ENCODE assay signal across 13 mouse cellular contexts in the genomic region with DNA sequence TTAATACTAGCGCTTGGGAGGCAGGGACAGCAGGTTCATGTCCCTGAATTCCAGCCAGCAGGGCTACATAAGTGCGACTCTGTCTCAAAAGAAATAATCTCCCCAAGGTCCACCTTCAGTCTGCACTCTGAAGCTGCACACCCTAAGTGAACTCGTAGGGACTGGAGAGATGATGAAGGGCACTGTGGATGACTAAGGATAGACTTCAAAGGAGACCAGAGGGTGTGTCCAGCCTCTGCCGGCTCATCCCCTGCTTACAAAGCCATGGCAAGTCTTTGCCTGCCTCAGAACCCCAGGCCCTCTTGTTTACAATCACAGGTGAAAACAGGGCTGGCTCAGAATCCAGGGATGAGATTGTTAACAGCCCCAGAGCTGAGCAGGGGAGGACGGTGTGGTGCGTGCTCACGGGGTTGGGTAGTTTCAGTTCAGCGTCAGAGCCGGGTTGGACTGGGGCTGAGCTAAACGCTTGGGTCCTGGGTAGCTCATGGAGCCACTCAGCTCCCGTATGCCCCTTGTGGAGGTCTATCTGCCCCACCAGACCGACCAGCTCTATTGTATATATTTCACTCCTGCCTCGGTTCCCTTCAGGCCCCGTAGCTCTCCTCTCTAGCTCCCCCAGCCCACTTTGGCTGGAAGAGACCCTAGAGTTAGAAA. TPM values are rescaled to one million over a fixed set of nuclear protein-coding genes. Genes with fewer than 3 reads are reported as not detected.
DNase-seq lines count a peak whose midpoint lies in the region; ATAC-seq and TF ChIP-seq lines count a peak whose summit lies in the region.
"Had no signal": no experiment of that assay in that cellular context is flagged by ENCODE, and none has a peak within 500 bp of the region (broad histone marks: within the 10 kb centered on the region; RNA-seq: fewer than 3 reads in every experiment).

No protein-coding gene starts in this region.

- H3K27me3 ChIP-seq in kidney, postnatal 0 days (ENCODE audit: insufficient read depth, low read length) = no peaks in the 10 kb centered on the region
- no peaks in the 10 kb centered on the region for H3K27me3 ChIP-seq in intestine, embryonic 15.5 days (replicated peaks)

- 26% methylated on average over 14 of the region's 14 CpGs for WGBS in kidney, postnatal 0 days
- WGBS in intestine, embryonic 15.5 days = 26% methylated on average over 14 of the region's 14 CpGs

- no peak overlapping the region for H3K27ac ChIP-seq in kidney, postnatal 0 days
- no peak overlapping the region for H3K27ac ChIP-seq in intestine, embryonic 15.5 days
- H3K27ac ChIP-seq: hindbrain, embryonic 10.5 days had no signal

- no peak for ATAC-seq in kidney, postnatal 0 days (replicated peaks; ENCODE audit: low FRiP score, low read depth)
- ATAC-seq in intestine, embryonic 15.5 days = 0 out of 2 replicates have a peak, but pooled peaks have one; percentile 50
- ATAC-seq in megakaryocyte, adult 5-6 weeks (ENCODE audit: poor library complexity, severe bottlenecking) = peak; percentile 15; the same call in 1 of the 2 replicates

- TF ChIP-seq CTCF in kidney, postnatal 0 days (IDR thresholded peaks at IDR 0.05; ENCODE audit: low read depth) = 0 out of 2 replicates have a peak, but pooled peaks have one; percentile 8

- H3K36me3 ChIP-seq in kidney, postnatal 0 days (ENCODE audit: insufficient read depth, low read length) = no peaks in the 10 kb centered on the region
- no peaks in the 10 kb centered on the region for H3K36me3 ChIP-seq in intestine, embryonic 15.5 days
- H3K36me3 ChIP-seq: G1E; hindbrain, embryonic 10.5 days had no signal

- no peak overlapping the region; the same call in 1 of the 2 replicates for H3K4me2 ChIP-seq in kidney, postnatal 0 days (ENCODE audit: low read length)
- peak overlapping the region; percentile 42 for H3K4me2 ChIP-seq in intestine, embryonic 15.5 days (replicated peaks)

- H3K9me3 ChIP-seq in kidney, postnatal 0 days (replicated peaks; ENCODE audit: low read length) = no peaks in the 10 kb centered on the region
- H3K9me3 ChIP-seq in intestine, embryonic 15.5 days = no peaks in the 10 kb centered on the region
- H3K9me3 ChIP-seq: G1E; hindbrain, embryonic 10.5 days had no signal

- peak; percentile 61 for DNase-seq in adrenal gland, postnatal 14 days
- no peak for DNase-seq in adrenal gland, adult 8-10 months
- DNase-seq in kidney, postnatal 0 days (ENCODE audit: low spot score) = no peak
- no peak for DNase-seq in kidney, postnatal 10 days
- no peak for DNase-seq in cerebellum, adult 18-20 months
- DNase-seq in c-Kit-positive CD71-positive TER-119-positive erythroid progenitor cells, embryonic 14.5 days (ENCODE audit: low spot score) = no peak
- DNase-seq: cerebellum, adult 8-10 months; kidney, adult 9 months had no signal

- H3K9ac ChIP-seq in kidney, postnatal 0 days (ENCODE audit: low read depth, low read length) = no peak overlapping the region
- H3K9ac ChIP-seq in intestine, embryonic 15.5 days = no peak overlapping the region

- H3K4me3 ChIP-seq in kidney, postnatal 0 days (replicated peaks; ENCODE audit: low read depth, low read length) = no peak overlapping the region
- H3K4me3 ChIP-seq in intestine, embryonic 15.5 days (replicated peaks) = no peak overlapping the region
- H3K4me3 ChIP-seq: hindbrain, embryonic 10.5 days had no signal

- H3K4me1 ChIP-seq in kidney, postnatal 0 days (replicated peaks; ENCODE audit: insufficient read depth, low read length) = no peaks in the 10 kb centered on the region
- H3K4me1 ChIP-seq in intestine, embryonic 15.5 days (replicated peaks) = 0 out of 2 replicates have a peak, but pooled peaks cover 11% of the 10 kb centered on the region
- H3K4me1 ChIP-seq: hindbrain, embryonic 10.5 days had no signal

RNA-seq across cellular contexts. Expression of a gene that starts 12.4 kb away (rescaled TPM):
- total RNA-seq in adrenal gland, postnatal 14 days (2021) = 19.7 and 20.7 TPM in 2 replicates
- total RNA-seq in adrenal gland, adult 8-10 months (2022) = 10 to 100 TPM in 2 of 4 experiments, 1 to 10 TPM in 2; 6.5 to 13.8 (median 9.8) TPM
- polyA plus RNA-seq in kidney, postnatal 0 days (2015; fragmentation: Nextera tagmentation; extraction: Ambion mirVana) = 25.2 TPM in 2 replicates
- 39.4 and 40.3 TPM in 2 replicates for polyA plus RNA-seq in intestine, embryonic 15.5 days (2015; fragmentation: Nextera tagmentation; extraction: Ambion mirVana)
- total RNA-seq in megakaryocyte, adult 5-6 weeks (2015) = 0.75 TPM in 1 of 2 replicates, not detected in the other
- 0.69 and 0.92 TPM in 2 replicates for total RNA-seq in megakaryocyte, adult 5-6 weeks (2017)

RNA-seq across cellular contexts. Expression of a gene that starts 29.4 kb away (rescaled TPM):
- total RNA-seq in adrenal gland, postnatal 14 days (2021) = 8.1 and 10.1 TPM in 2 replicates
- 10 to 100 TPM in 2 of 4 experiments, 1 to 10 TPM in 2; 6.9 to 11.1 (median 8.6) TPM for total RNA-seq in adrenal gland, adult 8-10 months (2022)
- 17.5 and 20.0 TPM in 2 replicates for polyA plus RNA-seq in kidney, postnatal 0 days (2015; fragmentation: Nextera tagmentation; extraction: Ambion mirVana)
- polyA plus RNA-seq in intestine, embryonic 15.5 days (2015; fragmentation: Nextera tagmentation; extraction: Ambion mirVana) = 20.1 and 20.7 TPM in 2 replicates
- 1.8 and 3.3 TPM in 2 replicates for total RNA-seq in megakaryocyte, adult 5-6 weeks (2015)
- total RNA-seq in megakaryocyte, adult 5-6 weeks (2017) = 9.1 and 10.7 TPM in 2 replicates

RNA-seq across cellular contexts. Expression of a gene that starts 31.3 kb away (rescaled TPM):
- 58.3 and 65.8 TPM in 2 replicates for total RNA-seq in adrenal gland, postnatal 14 days (2021)
- 10 to 100 TPM; 55.9 to 91.6 (median 71.1) TPM for total RNA-seq in adrenal gland, adult 8-10 months (2022)
- polyA plus RNA-seq in kidney, postnatal 0 days (2015; fragmentation: Nextera tagmentation; extraction: Ambion mirVana) = 129 and 132 TPM in 2 replicates
- polyA plus RNA-seq in intestine, embryonic 15.5 days (2015; fragmentation: Nextera tagmentation; extraction: Ambion mirVana) = 126 and 134 TPM in 2 replicates
- total RNA-seq in megakaryocyte, adult 5-6 weeks (2015) = 44.1 and 46.4 TPM in 2 replicates
- total RNA-seq in megakaryocyte, adult 5-6 weeks (2017) = 40.3 and 43.5 TPM in 2 replicates

RNA-seq across cellular contexts. Expression of a gene that starts 35.0 kb away (rescaled TPM):
- 0.26 and 1.6 TPM in 2 replicates for total RNA-seq in adrenal gland, postnatal 14 days (2021)
- total RNA-seq in adrenal gland, adult 8-10 months (2022) = 1 to 10 TPM in 2 of 4 experiments, under 1 TPM in 2; 0.49 to 2.0 (median 0.94) TPM
- not detected in 2 replicates for polyA plus RNA-seq in kidney, postnatal 0 days (2015; fragmentation: Nextera tagmentation; extraction: Ambion mirVana)
- polyA plus RNA-seq in intestine, embryonic 15.5 days (2015; fragmentation: Nextera tagmentation; extraction: Ambion mirVana) = 1.3 and 2.1 TPM in 2 replicates
- total RNA-seq in megakaryocyte, adult 5-6 weeks (2015) = 0.58 and 2.4 TPM in 2 replicates
- 0.45 and 1.2 TPM in 2 replicates for total RNA-seq in megakaryocyte, adult 5-6 weeks (2017)
- polyA plus RNA-seq: embryonic facial prominence, embryonic 11.5 days had no signal

RNA-seq across cellular contexts. Expression of a gene that starts 50.4 kb away (rescaled TPM):
- 107 and 122 TPM in 2 replicates for total RNA-seq in adrenal gland, postnatal 14 days (2021)
- total RNA-seq in adrenal gland, adult 8-10 months (2022) = 10 to 100 TPM; 67.0 to 99.3 (median 78.5) TPM
- 112 and 129 TPM in 2 replicates for polyA plus RNA-seq in kidney, postnatal 0 days (2015; fragmentation: Nextera tagmentation; extraction: Ambion mirVana)
- polyA plus RNA-seq in intestine, embryonic 15.5 days (2015; fragmentation: Nextera tagmentation; extraction: Ambion mirVana) = 89.8 and 94.6 TPM in 2 replicates
- total RNA-seq in megakaryocyte, adult 5-6 weeks (2015) = 13.0 and 28.9 TPM in 2 replicates
- 13.5 and 19.5 TPM in 2 replicates for total RNA-seq in megakaryocyte, adult 5-6 weeks (2017)
